Mouse (Mus musculus) neutrophil, adult 5-6 weeks (primary cell): ENCODE measurements around the gene Brms1l. TPM values are rescaled to one million over a fixed set of nuclear protein-coding genes. Genes with fewer than 3 reads are reported as not detected.
A peak's percentile ranks its signal among the peaks of the same experiment; 100 is the strongest.
"Not testable (repeated sequence)": the region's sequence is repeated elsewhere in the genome, so short reads cannot be mapped to it uniquely, and the experiment has no call there.

Experiments
- ATAC-seq: fragments of 151-379, 151-347 bp; 2 replicates; pipeline ENCODE4 v1.8.0; 2017; ENCODE audit warnings: mild to moderate bottlenecking, moderate TSS enrichment; ENCODE audit not compliant: insufficient number of reproducible peaks, poor library complexity, low FRiP score, severe bottlenecking; ENCODE audit errors: extremely low read depth
- total RNA-seq: library from RNA; stranded (forward); fragments of 200-1000 nt; gene quantifications from 2 replicates; pipeline ENCODE4 v1.2.3, GENCODE M21; 2017

The Brms1l gene
- total RNA-seq, result 20.5 and 27.5 TPM in 2 replicates

DNA sequence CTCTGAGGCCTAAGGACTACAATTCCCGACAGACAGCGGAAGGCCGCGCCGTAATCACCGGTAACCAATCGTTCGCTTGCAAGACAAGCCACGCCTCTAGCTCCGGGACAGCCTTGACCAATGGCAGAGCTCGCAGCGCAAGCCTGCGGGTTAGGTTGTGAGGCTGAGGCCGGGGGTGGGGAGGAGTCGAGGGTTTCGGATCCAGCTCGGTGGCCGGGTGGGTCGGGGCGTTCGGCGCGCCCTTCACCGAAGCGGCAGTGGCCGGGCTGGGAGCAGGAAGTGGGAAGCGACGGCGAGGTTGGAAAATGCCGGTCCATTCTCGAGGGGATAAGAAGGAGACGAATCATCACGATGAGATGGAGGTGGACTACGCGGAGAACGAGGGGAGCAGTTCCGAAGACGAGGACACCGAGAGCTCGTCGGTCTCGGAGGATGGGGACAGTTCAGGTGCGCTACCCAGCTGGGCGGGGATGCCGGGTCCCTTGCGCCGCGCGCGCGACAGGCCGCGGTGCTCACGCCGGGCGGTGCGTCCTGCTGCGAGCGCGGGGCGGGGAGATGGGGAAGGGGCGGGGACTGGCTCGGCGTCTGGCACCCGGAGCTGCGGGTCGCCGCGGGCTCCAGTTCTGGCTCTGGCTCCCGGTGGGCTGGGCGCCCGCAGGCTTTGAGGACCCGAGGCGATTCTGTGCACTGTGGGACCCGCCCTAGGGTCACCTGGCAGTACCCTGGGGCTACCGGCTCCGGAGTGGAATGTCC, at the start of gene Brms1l:
TSS of gene Brms1l (plus strand) at position 126 of the 753 bp plus-strand sequence.
- ATAC-seq, result peak; percentile 98

GRCm38 (mm10) chr12:55794485-55794884, 41.6 kb upstream of the Brms1l start:
- ATAC-seq, result not testable (repeated sequence)

GRCm38 (mm10) chr12:55797103-55797502, 39.0 kb upstream of the Brms1l start:
- no peak for ATAC-seq

DNA sequence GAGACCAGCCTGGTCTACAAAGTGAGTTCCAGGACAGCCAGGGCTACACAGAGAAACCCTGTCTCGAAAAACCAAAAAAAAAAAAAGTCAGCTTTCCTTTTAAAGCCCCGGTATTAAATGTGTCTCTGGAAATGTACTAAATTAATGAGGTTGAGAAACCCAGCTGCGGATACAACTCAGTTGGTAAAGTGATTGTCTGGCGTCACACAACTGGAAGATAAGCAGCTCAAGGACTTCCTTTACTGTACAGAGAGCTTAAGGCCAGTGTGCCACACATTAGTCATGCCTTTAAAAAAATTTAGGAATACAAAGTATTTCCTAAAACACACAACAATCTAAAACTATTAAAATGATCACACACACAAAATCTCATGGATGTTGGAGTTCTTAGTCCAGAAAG, 37.4 kb upstream of the Brms1l start:
- no peak for ATAC-seq

- no peak for ATAC-seq
Measured at GRCm38 (mm10) chr12:55800144-55800543, 36.0 kb upstream of the Brms1l start.

DNA sequence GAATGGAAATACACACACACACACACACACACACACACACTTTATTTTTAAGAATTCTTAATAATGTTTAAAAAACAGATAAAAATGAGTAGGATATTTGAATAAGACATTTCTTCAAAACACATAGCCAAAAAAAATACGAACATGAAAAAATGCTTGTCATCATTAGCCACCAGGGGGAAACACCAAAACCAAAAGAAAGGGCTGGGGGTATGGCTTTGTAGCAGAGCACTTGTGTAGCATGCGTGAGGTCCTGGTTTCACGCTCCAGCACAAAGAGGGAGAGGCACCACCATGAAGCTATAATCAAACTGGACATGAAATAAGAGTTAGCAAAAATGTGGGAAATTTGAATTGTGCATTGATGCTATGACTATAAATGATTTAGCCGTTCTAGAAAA, 35.0 kb upstream of the Brms1l start:
- ATAC-seq, result no peak

GRCm38 (mm10) chr12:55805035-55805434, 31.1 kb upstream of the Brms1l start:
- no peak for ATAC-seq

DNA sequence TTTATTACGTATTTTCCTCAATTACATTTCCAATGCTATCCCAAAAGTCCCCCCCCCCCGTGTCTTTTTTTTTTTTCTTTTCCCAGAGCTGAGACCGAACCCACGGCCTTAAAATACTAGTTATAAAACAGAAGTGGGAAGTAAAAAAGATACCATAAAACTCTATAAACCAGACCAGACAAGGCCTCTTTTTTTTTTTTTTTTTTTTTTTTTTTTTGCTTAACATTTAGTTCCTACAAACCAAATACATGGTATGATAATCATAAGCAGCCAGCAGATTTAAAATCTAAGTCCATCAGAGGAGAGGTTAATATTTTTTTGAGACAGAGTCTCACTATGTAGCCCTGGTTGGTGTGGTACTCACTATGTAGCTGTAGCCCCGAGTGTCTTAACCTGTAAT, 19.6 kb upstream of the Brms1l start:
- ATAC-seq, result no peak

- no peak for ATAC-seq
Measured at GRCm38 (mm10) chr12:55820119-55820660, 15.9 kb upstream of the Brms1l start.

GRCm38 (mm10) chr12:55820661-55821314, 15.3 kb upstream of the Brms1l start, which contains the start of gene Ralgapa1:
Gene Ralgapa1, minus strand, starts transcription at chr12:55821167.
- ATAC-seq, result peak; percentile 92

DNA sequence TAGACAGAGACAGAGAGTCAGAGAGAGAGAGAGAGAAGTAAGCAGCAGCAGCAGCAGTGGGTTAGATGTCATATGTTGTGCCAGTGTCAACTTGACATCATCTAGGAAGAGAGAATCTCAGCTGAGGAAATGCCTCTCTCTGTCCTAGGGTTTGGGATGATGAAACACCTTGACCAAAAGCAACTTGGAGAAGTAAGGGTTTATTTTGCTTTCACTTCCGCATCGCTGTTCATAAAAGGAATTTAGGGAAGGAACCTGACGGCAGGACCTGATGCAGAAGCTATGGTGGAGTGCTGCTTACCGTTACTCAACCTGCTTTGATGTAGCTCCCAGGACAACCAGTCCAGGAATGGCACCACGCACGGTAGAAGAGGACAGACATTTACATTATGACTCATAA, 12.1 kb upstream of the Brms1l start:
- peak; percentile 54 for ATAC-seq

DNA sequence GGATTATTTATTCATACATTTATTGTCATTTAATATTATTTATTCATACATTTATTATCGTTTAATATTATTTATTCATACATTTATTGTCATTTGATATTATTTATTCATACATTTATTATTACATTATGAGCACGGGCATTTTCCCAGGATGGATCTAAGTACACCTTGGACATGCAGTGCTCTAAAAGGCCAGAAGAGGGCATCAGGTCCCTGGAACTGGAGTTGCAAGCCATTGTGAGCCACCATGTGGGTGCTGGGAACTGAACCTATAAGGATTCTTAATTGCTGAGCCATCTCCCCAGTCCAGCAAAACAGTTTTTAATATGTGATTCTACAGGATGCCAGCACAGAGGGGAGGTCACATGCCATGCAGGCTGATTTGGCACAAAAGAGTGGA, 10.6 kb upstream of the Brms1l start:
- no peak for ATAC-seq

- peak; percentile 71 for ATAC-seq
Measured at GRCm38 (mm10) chr12:55831101-55831500, 5.0 kb upstream of the Brms1l start.

- no peak for ATAC-seq
Measured at GRCm38 (mm10) chr12:55832961-55833360, 3.2 kb upstream of the Brms1l start.

GRCm38 (mm10) chr12:55833906-55834625, 2.1 kb upstream of the Brms1l start:
- ATAC-seq, result no peak

GRCm38 (mm10) chr12:55834891-55835290, 1.2 kb upstream of the Brms1l start:
- ATAC-seq, result no peak

- no peak for ATAC-seq
Measured at GRCm38 (mm10) chr12:55835857-55836198, 296 bp upstream of the Brms1l start.

DNA sequence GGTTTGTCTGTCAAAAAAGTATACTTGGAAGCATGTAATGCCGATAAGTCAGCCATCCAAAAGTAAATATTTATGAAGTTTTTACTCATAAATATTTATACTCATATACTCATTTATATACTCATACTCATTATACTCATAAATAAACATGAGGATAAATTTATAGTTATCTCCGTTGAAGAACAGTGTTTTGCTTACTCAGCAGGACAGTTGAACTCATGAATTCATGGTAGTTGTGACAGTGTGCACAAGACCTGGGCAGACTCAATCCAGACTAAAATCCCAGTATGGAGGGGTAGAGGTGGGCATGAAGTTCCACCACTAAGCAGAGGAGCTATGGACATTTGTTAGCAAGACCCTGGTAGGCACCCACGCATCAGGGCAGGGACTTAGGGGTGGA, 1.4 kb downstream of the Brms1l start:
- no peak for ATAC-seq

GRCm38 (mm10) chr12:55846741-55847140, 10.6 kb downstream of the Brms1l start:
- no peak for ATAC-seq

DNA sequence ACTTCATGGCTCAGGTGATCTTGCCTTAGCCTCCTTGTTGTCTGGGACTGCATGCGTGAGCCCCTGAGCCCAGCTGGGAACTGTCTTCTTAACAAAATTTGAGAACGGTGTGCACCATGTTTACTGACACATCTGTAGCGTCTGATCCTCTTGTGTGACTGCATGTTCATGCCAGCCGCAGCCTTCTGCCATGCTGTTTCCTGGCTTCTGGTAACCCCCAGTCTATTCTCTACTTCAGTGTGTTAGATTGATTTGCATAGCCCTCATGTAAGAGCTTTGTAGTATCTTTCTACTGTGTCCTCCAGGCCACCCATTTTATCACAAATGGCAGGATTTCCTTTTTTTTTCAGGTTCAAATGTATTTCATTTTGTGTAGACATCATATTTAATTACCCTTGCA, 11.7 kb downstream of the Brms1l start:
- no peak for ATAC-seq
